Mouse (Mus musculus): ENCODE results near the gene Lrrc15.

- no peak for TF ChIP-seq CTCF (IDR thresholded peaks at IDR 0.05; ENCODE audit: extremely low read depth, insufficient read depth, insufficient read length, insufficient replicate concordance)
- TF ChIP-seq POLR2A (IDR thresholded peaks at IDR 0.05; ENCODE audit: low read depth, low read length) = no peak
Measured at GRCm38 (mm10) chr16:30302686-30303085, 19.6 kb upstream of the Lrrc15 start.
